ENCODE assay signal across 8 mouse cellular contexts in the genomic region with DNA sequence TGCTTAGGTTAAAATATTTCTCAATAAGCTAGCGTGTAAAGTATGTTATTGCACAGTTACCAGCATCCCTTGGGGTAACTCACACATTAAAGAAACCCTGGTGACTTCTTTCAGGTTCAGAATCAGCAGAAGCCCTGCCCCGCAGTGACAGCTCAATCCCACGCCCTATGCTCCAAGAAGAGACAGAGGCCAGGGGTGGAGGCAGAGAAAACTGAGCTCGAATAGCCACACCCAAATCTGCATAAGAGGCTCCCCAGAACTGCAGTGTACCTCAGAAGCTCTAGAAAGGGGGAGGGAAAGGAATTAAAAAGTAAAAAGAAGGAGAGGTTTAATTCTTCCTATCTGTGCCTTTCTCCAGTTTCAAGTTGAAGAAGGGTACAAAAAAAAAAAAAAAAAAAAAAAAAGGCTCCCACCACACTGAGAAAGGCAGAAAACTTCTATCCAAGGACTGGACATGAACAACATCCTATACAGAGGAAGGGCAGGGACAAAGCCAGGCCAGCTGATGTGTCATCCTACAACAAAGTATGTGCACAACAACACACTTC.
DNase-seq lines count a peak whose midpoint lies in the region; ATAC-seq and TF ChIP-seq lines count a peak whose summit lies in the region.

No protein-coding gene starts in this region.

- WGBS in kidney, adult 2 months: 69% methylated on average over 4 of the region's 4 CpGs
- WGBS in heart, embryonic 13.5 days: 40% methylated on average over 4 of the region's 4 CpGs
- WGBS in lung, postnatal 0 days: 67% methylated on average over 4 of the region's 4 CpGs

- no peaks in the 10 kb centered on the region for H3K27me3 ChIP-seq in kidney, adult 2 months (replicated peaks; ENCODE audit: control insufficient read depth, insufficient read depth, low read length)
- no peaks in the 10 kb centered on the region for H3K27me3 ChIP-seq in heart, embryonic 13.5 days (replicated peaks)
- H3K27me3 ChIP-seq in lung, postnatal 0 days (replicated peaks; ENCODE audit: insufficient read depth, low read length): no peaks in the 10 kb centered on the region

- TF ChIP-seq EP300 in lung, postnatal 0 days (IDR thresholded peaks at IDR 0.05): no peak

- H3K9ac ChIP-seq in heart, embryonic 13.5 days: peak overlapping the region; percentile 67; the same call in 1 of the 2 replicates
- no peak overlapping the region for H3K9ac ChIP-seq in lung, postnatal 0 days (replicated peaks; ENCODE audit: low read depth)

- TF ChIP-seq POLR2A in kidney, adult 2 months (IDR thresholded peaks at IDR 0.05; ENCODE audit: low read depth, low read length): no peak

- no peak for ATAC-seq in heart, embryonic 13.5 days (ENCODE audit: extremely low read depth, insufficient number of reproducible peaks, low FRiP score, low TSS enrichment)
- peak; percentile 23; the same call in 1 of the 2 replicates for ATAC-seq in lung, postnatal 0 days

- H3K4me3 ChIP-seq in kidney, adult 2 months (ENCODE audit: insufficient read depth, low read depth, low read length): no peak overlapping the region
- no peak overlapping the region for H3K4me3 ChIP-seq in heart, embryonic 13.5 days
- H3K4me3 ChIP-seq in lung, postnatal 0 days (ENCODE audit: low read depth, low read length): no peak overlapping the region

- peaks cover 36% of the 10 kb centered on the region for H3K4me1 ChIP-seq in kidney, adult 2 months (ENCODE audit: control insufficient read depth, insufficient read depth, low read length)
- peaks cover 97% of the 10 kb centered on the region for H3K4me1 ChIP-seq in heart, embryonic 13.5 days
- peaks cover 23% of the 10 kb centered on the region for H3K4me1 ChIP-seq in lung, postnatal 0 days (ENCODE audit: insufficient read depth, low read depth, low read length)

- no peak overlapping the region for H3K27ac ChIP-seq in kidney, adult 2 months (ENCODE audit: insufficient read depth, low read depth, low read length)
- peak overlapping the region; percentile 93 for H3K27ac ChIP-seq in heart, embryonic 13.5 days (replicated peaks)
- peak overlapping the region; percentile 67 for H3K27ac ChIP-seq in lung, postnatal 0 days (ENCODE audit: low read length)

- no peak for TF ChIP-seq CTCF in kidney, adult 2 months (conservative IDR thresholded peaks at IDR 0.05; ENCODE audit: insufficient read depth, insufficient read length, low read depth, low read length)
- TF ChIP-seq CTCF in lung, postnatal 0 days (IDR thresholded peaks at IDR 0.05): no peak

- H3K36me3 ChIP-seq in kidney, adult 2 months (ENCODE audit: control insufficient read depth, insufficient read depth, low read length): peaks cover 2% of the 10 kb centered on the region; the same call in 1 of the 2 replicates
- H3K36me3 ChIP-seq in heart, embryonic 13.5 days: peaks cover 33% of the 10 kb centered on the region
- H3K36me3 ChIP-seq in lung, postnatal 0 days (ENCODE audit: insufficient read depth, low read length): peaks cover 13% of the 10 kb centered on the region; the same call in 1 of the 2 replicates

- H3K4me2 ChIP-seq in heart, embryonic 13.5 days: peak overlapping the region; percentile 35
- H3K4me2 ChIP-seq in lung, postnatal 0 days (replicated peaks; ENCODE audit: low read depth, low read length): no peak overlapping the region

- no peaks in the 10 kb centered on the region for H3K9me3 ChIP-seq in heart, embryonic 13.5 days
- no peaks in the 10 kb centered on the region for H3K9me3 ChIP-seq in lung, postnatal 0 days (ENCODE audit: low read length)

- DNase-seq in kidney, adult 2 months: peak; percentile 29
- DNase-seq in kidney, adult 9 months: no peak
- DNase-seq in MEL-GATA-1-ER (ENCODE audit: extremely low read depth, low read depth): peak; percentile 62
- DNase-seq in lung, postnatal 0 days (ENCODE audit: low spot score): peak; percentile 42
- no peak for DNase-seq in cerebellum, adult 8-10 months
- DNase-seq in adrenal gland, postnatal 14 days: no peak
- DNase-seq in layer of hippocampus, postnatal 14 days (ENCODE audit: low spot score in 2 of 2): no peak

Comparison
In these comparisons a context has a peak if more than half of its experiments do, and no peak if none do; other contexts are left out.
1. DNase-seq: peak in kidney, adult 2 months (single experiment), MEL-GATA-1-ER (single experiment) and lung, postnatal 0 days (single experiment); none in kidney, adult 9 months (single experiment), cerebellum, adult 8-10 months (single experiment), adrenal gland, postnatal 14 days (single experiment) and layer of hippocampus, postnatal 14 days (0 of 2).